Mouse (Mus musculus) embryonic facial prominence, embryonic 12.5 days (tissue): ENCODE data around the gene Pgm5. TPM values are rescaled to one million over a fixed set of nuclear protein-coding genes. Genes with fewer than 3 reads are reported as not detected.

Experiments used
- ATAC-seq: fragments of 200-750 bp; cut with Nextera tagmentation; 2 replicates; pipeline ENCODE4 v1.8.0; 2017; ENCODE audit not compliant: insufficient number of reproducible peaks, insufficient read depth, low FRiP score, low TSS enrichment
- H3K27ac ChIP-seq: fragments of 300-500 bp; sonication (generic); 2 replicates; pipeline ENCODE4 v1.5.1; 2016; ENCODE audit warnings: mild to moderate bottlenecking
- H3K27me3 ChIP-seq: fragments of 300-500 bp; sonication (generic); 2 replicates; pipeline ENCODE4 v1.6.1; 2016; ENCODE audit warnings: mild to moderate bottlenecking, moderate library complexity
- H3K36me3 ChIP-seq: fragments of 300-500 bp; sonication (generic); 2 replicates; pipeline ENCODE4 v1.6.1; 2016; ENCODE audit warnings: mild to moderate bottlenecking
- H3K4me1 ChIP-seq: fragments of 300-500 bp; sonication (generic); 2 replicates; pipeline ENCODE4 v1.6.1; 2016
- H3K4me2 ChIP-seq: fragments of 300-500 bp; sonication (generic); replicated peaks from 2 replicates; pipeline ENCODE4 v1.6.1; 2016; ENCODE audit warnings: mild to moderate bottlenecking, moderate library complexity
- H3K4me3 ChIP-seq: fragments of 300-500 bp; sonication (generic); 2 replicates; pipeline ENCODE4 v1.5.1; 2016; ENCODE audit warnings: mild to moderate bottlenecking
- H3K9ac ChIP-seq: fragments of 300-500 bp; sonication (generic); 2 replicates; pipeline ENCODE4 v1.6.1; 2016; ENCODE audit warnings: mild to moderate bottlenecking, moderate library complexity
- H3K9me3 ChIP-seq: fragments of 300-500 bp; sonication (generic); 2 replicates; pipeline ENCODE4 v1.6.1; 2016; ENCODE audit warnings: mild to moderate bottlenecking, moderate library complexity
- WGBS: fragments of 180-500 bp; shearing (Covaris S2); methylation state at CpG from one replicate; pipeline ENCODE4 v1.1.7; 2016; 5-methylcytosine and 5-hydroxymethylcytosine counted together
- polyA plus RNA-seq: library from polyadenylated mRNA; unstranded; fragments of >200 nt; fragmentation: Nextera tagmentation; extraction: Ambion mirVana; gene quantifications from 2 replicates; pipeline ENCODE4 v1.2.1, GENCODE M21; 2016

Gene Pgm5
- polyA plus RNA-seq, 1 experiment from 2014 or later, result 3.3 TPM

DNA sequence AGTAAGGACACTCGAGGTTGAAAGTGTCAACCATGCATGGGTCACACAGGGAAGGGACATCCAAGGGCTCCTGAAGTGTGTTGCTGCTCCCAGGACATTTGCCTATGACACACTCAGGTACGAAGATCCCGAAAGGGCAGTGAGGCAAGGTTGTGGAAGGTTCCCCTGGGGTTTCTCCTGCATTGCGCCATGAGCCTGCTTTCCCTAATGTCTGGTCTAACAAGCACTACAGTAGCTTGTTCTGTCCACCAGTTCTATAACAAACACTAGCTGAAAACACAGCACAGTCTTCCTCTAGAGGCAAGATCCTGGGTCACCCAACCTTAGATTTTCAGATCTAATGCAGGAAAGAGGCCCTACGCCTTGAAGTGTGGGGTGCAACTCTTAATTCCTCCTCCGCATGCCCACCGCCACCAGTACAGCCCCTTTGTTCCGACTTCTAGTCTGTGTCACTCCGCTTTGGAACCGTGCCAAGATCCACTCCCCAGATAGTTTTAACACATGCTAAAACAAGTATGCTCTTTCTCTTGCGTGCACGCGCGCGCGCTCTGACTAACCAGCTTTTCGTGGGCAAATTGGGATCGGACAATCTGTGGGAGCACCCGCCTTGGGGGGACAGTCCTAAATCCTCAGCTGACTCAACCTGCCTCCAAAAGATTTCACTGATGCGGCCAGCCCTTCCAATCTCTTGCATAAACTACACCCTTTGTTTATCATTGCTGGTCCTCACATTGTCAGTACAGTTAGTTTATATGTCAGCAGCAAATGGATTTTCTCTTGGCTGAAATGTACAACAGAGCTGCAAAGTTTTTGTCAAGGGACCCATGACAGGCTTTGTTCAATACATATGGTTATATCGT, 10.0 kb downstream of the Pgm5 start:
- Histone ChIP-seq H3K4me1 (peaks cover 11% of the 10 kb centered on the region), H3K4me2 (no peak overlapping the region), H3K9ac (no peak overlapping the region), H3K36me3 (no peaks in the 10 kb centered on the region), H3K4me3 (no peak overlapping the region), H3K27me3 (no peaks in the 10 kb centered on the region), H3K9me3 (no peaks in the 10 kb centered on the region), H3K27ac (no peak overlapping the region)
- ATAC-seq, result no peak
- 83% methylated on average over 21 of the region's 21 CpGs for WGBS

DNA sequence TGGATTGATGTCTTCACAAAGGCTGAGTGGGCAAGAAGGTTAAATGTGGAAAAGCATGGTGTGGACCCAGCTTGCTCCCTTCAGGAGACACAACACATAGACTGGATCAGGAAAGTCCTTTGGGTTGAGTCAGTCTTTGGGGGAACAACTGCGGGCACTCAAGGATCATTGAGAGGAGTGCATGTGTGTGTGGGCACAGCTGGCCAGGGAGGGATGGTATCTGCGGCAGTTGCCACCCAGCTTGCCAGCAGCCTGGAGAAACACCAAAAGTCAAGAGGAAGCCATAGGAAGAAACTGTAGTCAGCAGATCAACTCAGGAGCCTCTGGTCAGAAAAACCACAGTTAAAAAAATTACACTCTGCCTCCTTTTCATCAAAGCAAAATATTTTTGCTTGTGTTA, 12.8 kb downstream of the Pgm5 start:
- 84% methylated on average over 2 of the region's 2 CpGs for whole genome bisulfite sequencing

DNA sequence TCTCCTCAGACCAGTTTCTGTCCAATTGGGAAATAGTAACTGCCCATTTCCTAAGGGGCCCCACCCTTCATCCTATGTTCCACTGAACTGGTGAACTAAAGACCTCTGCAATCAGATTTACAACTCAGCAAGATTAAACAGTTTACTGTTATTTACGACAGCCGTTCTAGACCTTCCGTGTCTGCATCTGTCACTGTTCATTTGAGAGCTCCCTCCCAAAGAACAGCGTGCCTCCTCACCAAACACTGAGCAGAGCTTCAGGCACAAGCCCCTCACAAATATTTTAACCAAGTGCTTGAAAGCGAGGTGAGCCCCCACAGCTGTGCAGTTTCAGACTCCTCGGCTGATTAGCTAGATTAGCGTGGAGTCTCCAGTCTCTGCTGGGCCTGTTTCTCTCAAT, 13.3 kb downstream of the Pgm5 start:
- no peak overlapping the region for H3K9ac ChIP-seq
- peaks cover 37% of the 10 kb centered on the region for H3K4me1 ChIP-seq
- H3K4me2 ChIP-seq, result no peak overlapping the region
- H3K27ac ChIP-seq, result no peak overlapping the region
- no peaks in the 10 kb centered on the region for H3K36me3 ChIP-seq
- H3K9me3 ChIP-seq, result no peaks in the 10 kb centered on the region
- no peak overlapping the region for H3K4me3 ChIP-seq
- ATAC-seq, result no peak
- no peaks in the 10 kb centered on the region for H3K27me3 ChIP-seq
- WGBS, result 35% methylated on average over 7 of the region's 7 CpGs

More for the DNA sequence above, 12.8 kb downstream of the Pgm5 start:
- Histone ChIP-seq H3K9ac (no peak overlapping the region), H3K27me3 (no peaks in the 10 kb centered on the region), H3K27ac (no peak overlapping the region), H3K9me3 (no peaks in the 10 kb centered on the region), H3K4me1 (peaks cover 36% of the 10 kb centered on the region), H3K4me2 (no peak overlapping the region), H3K4me3 (no peak overlapping the region), H3K36me3 (no peaks in the 10 kb centered on the region)
- ATAC-seq, result no peak

DNA sequence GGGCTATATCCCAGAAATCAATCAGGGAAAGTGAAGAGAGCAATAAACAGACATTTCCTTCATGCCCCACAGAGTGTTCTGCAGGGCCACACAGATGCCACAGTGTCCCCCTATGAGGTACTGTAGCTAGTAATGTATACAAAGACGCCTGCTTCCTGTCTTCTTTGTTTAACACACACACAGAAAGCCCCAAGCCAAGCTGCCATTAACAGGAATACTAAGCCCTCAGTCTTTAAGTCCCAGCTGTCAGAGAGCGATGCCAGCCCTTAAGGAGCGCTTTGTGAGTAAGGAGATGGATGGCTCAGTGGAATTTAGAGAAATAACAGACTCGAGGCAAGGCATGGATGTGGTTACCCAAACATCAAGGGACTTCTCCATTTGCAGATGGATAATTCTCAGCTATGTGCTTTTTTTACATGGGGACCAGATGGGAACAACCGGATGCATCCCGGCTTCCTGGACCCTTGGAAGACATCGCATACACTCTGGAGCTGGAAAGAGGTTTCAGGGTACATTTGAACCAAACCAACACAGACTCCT, 16.6 kb downstream of the Pgm5 start:
- Histone ChIP-seq H3K4me2 (peak overlapping the region; percentile 18), H3K27ac (peak overlapping the region; percentile 56), H3K27me3 (no peaks in the 10 kb centered on the region), H3K9me3 (no peaks in the 10 kb centered on the region), H3K9ac (no peak overlapping the region), H3K36me3 (no peaks in the 10 kb centered on the region), H3K4me3 (no peak overlapping the region), H3K4me1 (peaks cover 30% of the 10 kb centered on the region)
- ATAC-seq, result 0 out of 2 replicates have a peak, but pooled peaks have one; percentile 50
- WGBS, result 17% methylated on average over 7 of the region's 7 CpGs

DNA sequence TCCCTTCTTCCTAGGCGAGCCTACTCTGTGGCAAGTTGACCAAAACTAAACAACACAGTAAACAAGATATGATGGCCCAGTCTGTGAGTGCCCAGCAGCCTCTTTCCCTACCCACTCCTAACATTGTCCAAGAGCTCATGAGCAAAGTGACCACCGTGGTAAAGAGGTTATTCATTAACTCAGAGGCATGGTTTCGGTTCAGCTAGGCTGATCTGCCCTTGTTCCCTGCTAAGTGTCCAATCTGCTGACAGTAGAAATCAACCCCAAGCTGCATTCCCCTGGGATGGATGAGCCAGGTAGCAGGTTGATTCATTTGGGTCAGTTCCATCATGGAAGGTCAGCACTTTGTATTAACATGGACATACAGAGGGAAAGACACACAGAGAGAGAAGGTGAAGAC, 19.6 kb downstream of the Pgm5 start:
- no peak overlapping the region for H3K27ac ChIP-seq
- peaks cover 26% of the 10 kb centered on the region for H3K4me1 ChIP-seq
- ATAC-seq, result no peak
- H3K27me3 ChIP-seq, result no peaks in the 10 kb centered on the region
- H3K36me3 ChIP-seq, result no peaks in the 10 kb centered on the region
- WGBS, result 84% methylated on average over 3 of the region's 3 CpGs
- no peak overlapping the region for H3K4me2 ChIP-seq
- no peaks in the 10 kb centered on the region for H3K9me3 ChIP-seq
- no peak overlapping the region for H3K9ac ChIP-seq
- no peak overlapping the region for H3K4me3 ChIP-seq

DNA sequence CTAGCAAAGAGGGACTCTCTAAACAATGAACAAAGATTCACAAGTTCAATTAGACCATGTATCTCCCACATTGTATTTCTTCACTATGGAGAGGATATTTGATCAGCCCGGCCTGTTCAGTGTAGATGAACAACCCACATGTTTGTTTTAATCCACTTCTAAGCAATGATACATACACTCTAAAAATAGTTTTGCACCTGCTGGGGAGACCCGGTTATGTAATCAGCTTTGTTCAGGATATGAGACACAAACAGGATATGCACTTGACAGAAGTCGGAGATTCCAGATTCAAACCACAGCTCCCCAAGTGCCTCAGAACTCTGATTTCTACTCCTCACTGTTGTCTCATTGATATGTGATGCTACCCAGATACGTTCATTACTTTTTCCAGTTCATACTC, 37.1 kb downstream of the Pgm5 start:
- WGBS, result 89% methylated on average over 4 of the region's 4 CpGs
- H3K27ac ChIP-seq, result no peak overlapping the region
- no peak for ATAC-seq

DNA sequence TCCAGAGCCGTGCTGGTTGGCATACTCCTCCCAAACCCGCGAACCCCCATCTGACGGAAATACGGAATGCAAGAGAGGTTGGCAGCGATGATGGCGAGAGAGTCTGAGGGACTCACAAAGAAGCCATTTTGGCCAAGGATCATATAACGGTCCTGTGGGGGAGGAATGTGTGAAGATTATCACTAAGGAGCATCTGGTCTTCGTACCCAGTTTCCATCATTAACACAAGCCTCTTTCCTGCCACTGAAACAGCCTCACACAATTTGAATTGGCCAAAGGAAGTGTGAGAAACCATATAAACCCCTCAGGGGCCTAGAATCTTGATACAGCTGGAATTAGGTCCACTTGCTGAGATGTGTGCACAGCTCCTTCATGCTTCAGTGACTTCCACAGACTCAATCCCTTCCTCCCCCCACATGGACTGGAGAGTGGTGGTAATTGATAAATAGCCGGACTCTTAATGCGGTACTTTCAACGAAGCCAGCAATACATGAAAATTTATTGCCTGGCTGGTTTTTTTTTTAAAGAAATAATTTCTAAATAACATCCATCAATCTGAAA, 45.9 kb downstream of the Pgm5 start:
- Histone ChIP-seq H3K9ac (no peak overlapping the region), H3K27me3 (no peaks in the 10 kb centered on the region), H3K27ac (no peak overlapping the region), H3K4me2 (no peak overlapping the region), H3K9me3 (no peaks in the 10 kb centered on the region), H3K4me3 (no peak overlapping the region), H3K4me1 (peaks cover 20% of the 10 kb centered on the region; the same call in 1 of the 2 replicates), H3K36me3 (no peaks in the 10 kb centered on the region)
- ATAC-seq, result no peak
- 74% methylated on average over 12 of the region's 12 CpGs for WGBS

More for the DNA sequence above, 37.1 kb downstream of the Pgm5 start:
- no peaks in the 10 kb centered on the region for H3K36me3 ChIP-seq
- no peak overlapping the region for H3K4me2 ChIP-seq
- H3K9me3 ChIP-seq, result no peaks in the 10 kb centered on the region
- H3K27me3 ChIP-seq, result no peaks in the 10 kb centered on the region
- no peaks in the 10 kb centered on the region for H3K4me1 ChIP-seq
- H3K4me3 ChIP-seq, result no peak overlapping the region
- H3K9ac ChIP-seq, result no peak overlapping the region

DNA sequence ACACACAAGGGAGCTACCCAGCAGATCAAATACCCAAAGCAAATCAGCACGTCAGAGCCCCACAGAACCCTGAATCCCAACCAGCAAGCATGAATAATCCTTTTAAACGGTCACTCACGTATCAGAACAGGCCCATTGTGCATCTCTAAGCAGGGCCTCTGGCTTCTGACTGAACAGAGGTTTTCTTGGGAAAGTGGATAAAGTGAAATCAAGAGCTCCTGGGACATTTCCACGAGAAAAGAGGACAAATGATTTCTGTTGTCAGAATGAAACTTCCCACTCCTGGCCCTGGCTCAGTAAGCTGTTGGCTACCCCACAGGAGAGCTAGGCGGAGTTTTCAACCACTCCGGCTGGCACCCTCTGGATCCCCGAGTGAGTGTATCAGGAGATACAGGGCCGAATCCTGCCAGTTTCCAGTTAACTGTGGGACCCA, 48.8 kb downstream of the Pgm5 start:
- Histone ChIP-seq H3K27me3 (no peaks in the 10 kb centered on the region), H3K4me2 (no peak overlapping the region), H3K9me3 (no peaks in the 10 kb centered on the region), H3K4me1 (peaks cover 20% of the 10 kb centered on the region; the same call in 1 of the 2 replicates), H3K4me3 (no peak overlapping the region), H3K27ac (no peak overlapping the region), H3K36me3 (no peaks in the 10 kb centered on the region), H3K9ac (no peak overlapping the region)
- no peak for ATAC-seq
- WGBS, result 43% methylated on average over 8 of the region's 8 CpGs

DNA sequence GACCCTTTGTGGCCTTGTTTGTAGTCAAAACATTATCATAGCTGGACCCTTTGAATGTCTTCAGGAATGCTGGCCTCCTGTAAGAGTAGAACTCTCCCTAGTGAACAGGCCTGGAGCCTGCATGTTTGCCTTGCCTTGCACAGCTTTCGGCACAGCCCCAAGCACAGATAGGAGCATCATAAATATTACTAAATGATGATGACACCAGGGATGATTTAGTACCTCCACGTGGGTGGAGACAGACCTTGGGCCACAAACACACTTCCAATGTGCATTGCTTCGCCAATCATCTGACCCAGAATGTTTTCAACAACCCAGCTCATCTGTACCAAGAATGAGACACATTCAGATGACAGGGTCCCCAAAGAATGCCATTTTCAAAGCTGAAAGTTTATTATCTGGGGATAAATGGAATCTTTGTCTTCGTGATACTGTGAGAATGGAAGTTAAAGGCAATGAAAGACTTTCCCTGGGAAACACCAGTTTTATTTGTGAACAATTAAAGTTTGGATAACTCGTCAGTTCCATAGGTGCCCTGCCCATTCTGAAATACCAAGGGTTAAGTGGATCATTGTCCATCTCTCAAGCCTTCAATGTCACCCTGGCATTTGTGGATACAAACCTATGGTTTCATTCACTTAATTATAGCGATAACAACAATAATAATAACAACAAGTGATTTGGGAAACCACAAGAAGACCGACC, 49.4 kb downstream of the Pgm5 start:
- 58% methylated on average over 7 of the region's 7 CpGs for WGBS

DNA sequence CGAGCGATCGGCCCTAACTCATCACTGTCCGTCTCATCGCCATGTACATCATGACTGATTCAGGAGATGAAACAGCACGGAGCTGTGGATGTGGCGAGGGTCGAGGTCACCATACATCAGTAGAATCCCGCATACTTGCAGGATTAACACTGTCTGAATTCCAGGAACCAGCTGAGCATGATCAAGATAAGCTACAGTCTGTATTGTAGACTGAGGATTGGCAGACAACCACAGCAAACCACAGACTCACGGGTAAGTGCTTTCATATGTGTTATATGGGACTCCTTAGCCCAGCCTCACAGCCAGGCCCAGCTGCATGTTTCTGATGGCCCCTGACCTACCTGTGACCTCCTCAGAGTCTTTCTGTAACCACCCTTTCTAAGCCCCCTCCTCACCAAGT, 50.2 kb downstream of the Pgm5 start:
- no peak overlapping the region for H3K9ac ChIP-seq
- no peaks in the 10 kb centered on the region for H3K36me3 ChIP-seq
- no peak overlapping the region for H3K4me3 ChIP-seq
- H3K4me2 ChIP-seq, result no peak overlapping the region
- H3K4me1 ChIP-seq, result peaks cover 20% of the 10 kb centered on the region; the same call in 1 of the 2 replicates
- H3K27me3 ChIP-seq, result no peaks in the 10 kb centered on the region
- no peak overlapping the region for H3K27ac ChIP-seq
- ATAC-seq, result peak; percentile 67; the same call in 1 of the 2 replicates
- 64% methylated on average over 10 of the region's 10 CpGs for WGBS
- H3K9me3 ChIP-seq, result no peaks in the 10 kb centered on the region

More for the DNA sequence above, 49.4 kb downstream of the Pgm5 start:
- no peak for ATAC-seq
- Histone ChIP-seq H3K27me3 (no peaks in the 10 kb centered on the region), H3K36me3 (no peaks in the 10 kb centered on the region), H3K4me1 (peaks cover 20% of the 10 kb centered on the region; the same call in 1 of the 2 replicates), H3K4me3 (no peak overlapping the region), H3K9me3 (no peaks in the 10 kb centered on the region), H3K4me2 (no peak overlapping the region), H3K9ac (no peak overlapping the region), H3K27ac (no peak overlapping the region)

DNA sequence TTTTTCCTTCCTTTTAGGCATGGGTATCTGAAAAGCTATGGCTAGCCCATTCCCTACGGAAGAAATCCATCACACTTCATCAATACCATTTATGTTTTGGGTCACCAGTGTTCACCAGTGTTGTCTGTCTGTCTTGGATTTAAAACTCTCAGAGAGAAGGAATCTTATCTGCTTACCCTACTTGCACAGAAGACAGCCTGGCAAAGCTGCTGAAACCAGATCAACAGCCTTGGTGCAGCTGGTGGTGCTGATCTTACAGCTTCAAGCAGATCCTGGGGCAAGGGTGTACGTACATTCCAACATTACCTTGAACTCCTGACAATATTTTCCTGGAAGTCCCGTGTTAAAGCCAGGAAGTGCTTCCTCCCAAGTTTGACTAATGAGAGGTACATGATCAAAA, 55.6 kb downstream of the Pgm5 start:
- ATAC-seq, result no peak
- H3K9ac ChIP-seq, result no peak overlapping the region
- H3K4me3 ChIP-seq, result no peak overlapping the region
- 77% methylated on average over 3 of the region's 3 CpGs for WGBS
- 0 out of 2 replicates have a peak, but pooled peaks cover 3% of the 10 kb centered on the region for H3K4me1 ChIP-seq
- no peaks in the 10 kb centered on the region for H3K9me3 ChIP-seq
- no peak overlapping the region for H3K27ac ChIP-seq
- no peaks in the 10 kb centered on the region for H3K36me3 ChIP-seq
- no peaks in the 10 kb centered on the region for H3K27me3 ChIP-seq
- no peak overlapping the region for H3K4me2 ChIP-seq
